Mouse (Mus musculus): ENCODE results near the gene Gm13941.

Gm13941 gene

DNA sequence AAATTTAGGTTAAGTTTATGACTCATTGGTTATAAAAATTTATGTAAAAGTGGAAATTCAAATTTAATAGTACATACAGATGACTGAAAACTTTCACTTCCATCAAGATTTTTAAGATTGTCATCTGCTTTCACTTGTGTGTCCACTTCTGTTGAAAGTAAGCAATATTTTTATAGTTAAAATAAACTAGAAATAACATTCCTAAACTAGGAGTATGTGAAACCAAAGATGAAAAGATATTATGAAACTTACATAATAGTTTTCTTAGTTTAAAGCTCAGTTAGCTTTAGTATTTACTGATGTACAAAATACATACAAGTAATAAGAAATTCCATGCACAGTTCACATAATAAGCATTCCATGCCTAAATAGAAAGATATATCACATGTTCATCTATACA is at the start of gene Gm13941:
Gene Gm13941 (minus strand): TSS at position 101 of the 400 bp plus-strand sequence.
- no peak for DNase-seq (ENCODE audit: low spot score)

DNA sequence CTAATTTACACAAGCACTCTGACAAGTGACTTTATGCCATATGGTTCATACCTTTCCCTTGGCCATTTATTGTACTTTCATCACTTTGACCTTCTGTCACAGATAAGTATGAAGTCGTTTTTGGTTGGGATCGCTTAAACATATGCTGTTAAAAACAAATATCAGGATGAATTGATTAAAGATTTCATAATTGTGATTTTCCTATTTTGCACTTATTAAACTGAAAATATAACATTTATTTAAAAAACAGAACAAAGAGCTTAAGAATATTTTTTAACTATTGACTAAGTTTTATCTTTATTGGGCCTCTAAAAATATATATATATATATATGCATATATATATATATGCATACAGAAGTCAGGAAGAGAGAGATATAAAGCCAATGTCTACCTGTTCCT is 47.1 kb upstream of the Gm13941 start, which contains the start of gene Gm15130:
Gene Gm15130 (minus strand): TSS at position 101 of the 400 bp plus-strand sequence.
- no peak for DNase-seq (ENCODE audit: low spot score)

DNA sequence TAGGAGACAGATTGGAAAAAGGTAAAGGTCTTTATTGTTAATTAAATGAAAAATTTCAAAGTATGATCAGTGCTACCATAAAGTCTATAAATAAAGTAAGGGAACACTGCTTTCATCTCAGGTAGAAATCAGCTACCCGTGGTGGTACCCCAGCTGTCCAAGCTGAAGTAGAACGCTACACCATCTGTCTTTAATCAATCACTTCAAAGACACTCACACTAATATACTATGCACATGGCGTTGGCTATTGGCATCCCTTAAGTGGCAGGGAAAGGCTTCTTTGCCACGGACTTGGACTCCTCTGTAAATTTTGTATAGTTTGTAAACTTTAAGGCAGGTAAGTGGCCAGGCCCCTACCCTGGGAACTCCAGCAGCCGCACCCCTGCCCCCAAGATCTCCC is 30.0 kb upstream of the Gm13941 start:
- no peak for DNase-seq (ENCODE audit: low spot score)

DNA sequence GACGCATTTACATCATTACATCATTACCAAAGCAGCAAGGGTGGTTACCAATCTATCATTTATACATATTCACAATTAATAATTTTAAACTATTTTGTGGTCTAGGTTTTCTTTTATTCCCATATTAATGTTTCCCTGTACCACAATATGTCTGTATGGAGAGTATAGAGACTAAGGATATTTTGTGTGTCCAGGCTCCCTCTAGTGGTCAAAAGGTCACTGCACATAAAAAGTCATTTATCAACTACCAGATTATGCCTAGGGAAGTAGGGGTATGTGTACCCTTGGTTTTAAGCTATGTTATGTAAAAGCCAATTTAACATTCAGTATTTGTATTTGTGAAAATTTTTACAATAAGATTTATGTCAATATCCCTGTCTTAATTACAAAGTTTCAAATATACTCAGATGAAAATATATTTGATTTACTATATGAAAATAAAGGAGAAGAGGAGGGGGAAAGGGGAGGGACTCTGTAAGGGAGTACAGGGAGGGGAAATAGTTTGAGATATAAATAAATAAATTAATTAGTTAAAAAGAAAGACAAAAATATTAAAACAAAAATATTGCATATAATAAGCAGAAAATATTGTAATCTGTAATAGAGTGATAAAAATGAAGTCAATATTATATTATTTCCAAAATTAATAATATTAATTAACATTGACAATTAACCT is 47.1 kb downstream of the Gm13941 start:
- peak; percentile 49 for DNase-seq (ENCODE audit: low spot score)
